Mouse (Mus musculus): Measurements from ENCODE around the gene Emc8. TPM values are rescaled to one million over a fixed set of nuclear protein-coding genes. Genes with fewer than 3 reads are reported as not detected.

Emc8 gene
- polyA plus RNA-seq, 1 experiment from 2014 or later = 248 TPM

Other genes starting within 250 kb of the Emc8 start
- gene Gins2, start 79.3 kb downstream of the Emc8 start, polyA plus RNA-seq (2015; fragmentation: Nextera tagmentation; extraction: Ambion mirVana) = 90.8 and 99.5 TPM in 2 replicates
- 4.5 and 5.4 TPM in 2 replicates for gene 1190005I06Rik, start 20.9 kb downstream of the Emc8 start, polyA plus RNA-seq (2015; fragmentation: Nextera tagmentation; extraction: Ambion mirVana)
- 2.5 and 3.2 TPM in 2 replicates for gene Gm27021, start 494 bp downstream of the Emc8 start, polyA plus RNA-seq (2015; fragmentation: Nextera tagmentation; extraction: Ambion mirVana)
- gene Cox4i1, start 351 bp downstream of the Emc8 start, polyA plus RNA-seq (2015; fragmentation: Nextera tagmentation; extraction: Ambion mirVana) = 1,058 and 1,114 TPM in 2 replicates
- gene Irf8, start 67.8 kb upstream of the Emc8 start, polyA plus RNA-seq (2015; fragmentation: Nextera tagmentation; extraction: Ambion mirVana) = 19.1 and 22.5 TPM in 2 replicates